Mouse (Mus musculus) hindbrain, postnatal 0 days (tissue): Measurements from ENCODE around the gene Tmem79. TPM values are rescaled to one million over a fixed set of nuclear protein-coding genes. Genes with fewer than 3 reads are reported as not detected.

Experiments used
- ATAC-seq: fragments of 200-750 bp; cut with Nextera tagmentation; 2 replicates; pipeline ENCODE4 v1.8.0; 2017; ENCODE audit warnings: mild to moderate bottlenecking, moderate TSS enrichment, moderate library complexity
- DNase-seq: peaks from one replicate; pipeline ENCODE4 v3.0.0-alpha.2; 2015; ENCODE audit warnings: low spot score
- H3K27ac ChIP-seq: fragments of 300-500 bp; sonication (generic); 2 replicates; pipeline ENCODE4 v1.5.1; 2014; ENCODE audit warnings: mild to moderate bottlenecking
- H3K27me3 ChIP-seq: fragments of 300-500 bp; sonication (generic); 2 replicates; pipeline ENCODE4 v1.6.1; 2014; ENCODE audit warnings: low read length, mixed read lengths; ENCODE audit not compliant: insufficient read depth
- H3K36me3 ChIP-seq: fragments of 300-500 bp; sonication (generic); 2 replicates; pipeline ENCODE4 v1.6.1; 2014; ENCODE audit warnings: low read length, mixed read lengths; ENCODE audit not compliant: insufficient read depth
- H3K4me1 ChIP-seq: fragments of 300-500 bp; sonication (generic); 2 replicates; pipeline ENCODE4 v1.6.1; 2014; ENCODE audit warnings: antibody characterized with exemption, low read length, mixed read lengths; ENCODE audit not compliant: insufficient read depth
- H3K4me2 ChIP-seq: fragments of 300-500 bp; sonication (generic); 2 replicates; pipeline ENCODE4 v1.6.1; 2014; ENCODE audit warnings: low read depth, mild to moderate bottlenecking, low read length, moderate library complexity, mixed read lengths
- H3K4me3 ChIP-seq: fragments of 300-500 bp; sonication (generic); 2 replicates; pipeline ENCODE4 v1.5.1; 2014; ENCODE audit warnings: low read length
- H3K9ac ChIP-seq: fragments of 300-500 bp; sonication (generic); replicated peaks from 2 replicates; pipeline ENCODE4 v1.6.1; 2014; ENCODE audit warnings: mild to moderate bottlenecking, low read length, moderate library complexity, mixed read lengths
- H3K9me3 ChIP-seq: fragments of 300-500 bp; sonication (generic); 2 replicates; pipeline ENCODE4 v1.6.1; 2016; ENCODE audit warnings: low read length, mixed read lengths
- CTCF ChIP-seq: IDR thresholded peaks from 2 replicates; pipeline ENCODE4 v1.5.1; 2016; ENCODE audit warnings: antibody characterized with exemption, control low read depth, low read depth
- WGBS: fragments of 180-500 bp; shearing (Covaris S2); extraction: QIAGEN DNeasy Blood & Tissue Kit; methylation state at CpG from one replicate; pipeline ENCODE4 v1.1.7; 2014; 5-methylcytosine and 5-hydroxymethylcytosine counted together
- polyA plus RNA-seq: library from polyadenylated mRNA; unstranded; fragments of >200 nt; fragmentation: Nextera tagmentation; extraction: Ambion mirVana; gene quantifications from 2 replicates; pipeline ENCODE4 v1.2.1, GENCODE M21; 2015
- total RNA-seq: library from RNA; depleted of rRNA; stranded (reverse); fragments of >200 nt; gene quantifications from 2 replicates; pipeline ENCODE4 v1.2.3, GENCODE M21; 2014

Gene Tmem79
- total and polyA plus RNA-seq, 2 experiments from 2014 or later: 0.52 to 1.1 TPM

DNA sequence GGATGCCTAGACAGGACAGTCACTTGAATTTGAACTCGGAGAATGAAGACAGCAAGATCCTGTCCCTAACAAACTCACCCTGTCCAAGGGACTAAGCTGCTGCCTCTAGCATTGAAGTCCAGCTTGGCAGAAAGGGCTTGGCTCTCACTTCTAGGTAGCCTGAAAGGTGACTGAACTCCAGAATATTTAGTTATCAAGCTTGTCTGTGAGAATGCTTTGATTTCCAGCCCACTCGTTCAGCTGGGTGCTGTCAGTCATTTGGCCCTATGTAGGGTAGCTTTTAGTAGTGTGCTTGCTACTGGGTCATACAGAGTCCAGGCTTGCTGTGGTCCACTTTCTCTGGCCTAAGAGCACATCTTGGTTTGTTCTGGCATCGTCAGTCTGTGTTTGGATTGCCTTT, 3.1 kb upstream of the Tmem79 start:
- DNase-seq (no peak), ATAC-seq (no peak)
- TF ChIP-seq CTCF: no peak
- peaks cover 24% of the 10 kb centered on the region for H3K36me3 ChIP-seq
- H3K27ac ChIP-seq: no peak overlapping the region
- no peaks in the 10 kb centered on the region for H3K9me3 ChIP-seq
- H3K4me3 ChIP-seq: no peak overlapping the region
- peaks cover 10% of the 10 kb centered on the region; the same call in 1 of the 2 replicates for H3K4me1 ChIP-seq
- 73% methylated on average over 3 of the region's 3 CpGs for WGBS
- H3K9ac ChIP-seq: no peak overlapping the region
- no peaks in the 10 kb centered on the region for H3K27me3 ChIP-seq
- no peak overlapping the region for H3K4me2 ChIP-seq

- DNase-seq (no peak), ATAC-seq (no peak)
- Histone ChIP-seq H3K27me3 (no peaks in the 10 kb centered on the region), H3K27ac (no peak overlapping the region), H3K4me2 (no peak overlapping the region), H3K36me3 (peaks cover 18% of the 10 kb centered on the region), H3K9ac (no peak overlapping the region), H3K9me3 (no peaks in the 10 kb centered on the region), H3K4me1 (peaks cover 10% of the 10 kb centered on the region; the same call in 1 of the 2 replicates), H3K4me3 (no peak overlapping the region)
- WGBS: 93% methylated on average over 7 of the region's 7 CpGs
- no peak for TF ChIP-seq CTCF
These were observed 2.4 kb upstream of the Tmem79 start for GRCm38 (mm10) chr3:88338316-88338715.

- no peak for ATAC-seq
- Histone ChIP-seq H3K9me3 (no peaks in the 10 kb centered on the region), H3K9ac (0 out of 2 replicates have a peak overlapping the region, but pooled peaks have one; percentile 17), H3K27me3 (no peaks in the 10 kb centered on the region), H3K4me3 (peak overlapping the region; percentile 81; the same call in 1 of the 2 replicates), H3K27ac (no peak overlapping the region), H3K4me1 (peaks cover 10% of the 10 kb centered on the region; the same call in 1 of the 2 replicates), H3K36me3 (peaks cover 9% of the 10 kb centered on the region; the same call in 1 of the 2 replicates), H3K4me2 (peak overlapping the region; percentile 77)
- DNase-seq: no peak
- TF ChIP-seq CTCF: no peak
- 80% methylated on average over 11 of the region's 11 CpGs for WGBS
These were observed 1.5 kb upstream of the Tmem79 start for GRCm38 (mm10) chr3:88337367-88338020.

DNA sequence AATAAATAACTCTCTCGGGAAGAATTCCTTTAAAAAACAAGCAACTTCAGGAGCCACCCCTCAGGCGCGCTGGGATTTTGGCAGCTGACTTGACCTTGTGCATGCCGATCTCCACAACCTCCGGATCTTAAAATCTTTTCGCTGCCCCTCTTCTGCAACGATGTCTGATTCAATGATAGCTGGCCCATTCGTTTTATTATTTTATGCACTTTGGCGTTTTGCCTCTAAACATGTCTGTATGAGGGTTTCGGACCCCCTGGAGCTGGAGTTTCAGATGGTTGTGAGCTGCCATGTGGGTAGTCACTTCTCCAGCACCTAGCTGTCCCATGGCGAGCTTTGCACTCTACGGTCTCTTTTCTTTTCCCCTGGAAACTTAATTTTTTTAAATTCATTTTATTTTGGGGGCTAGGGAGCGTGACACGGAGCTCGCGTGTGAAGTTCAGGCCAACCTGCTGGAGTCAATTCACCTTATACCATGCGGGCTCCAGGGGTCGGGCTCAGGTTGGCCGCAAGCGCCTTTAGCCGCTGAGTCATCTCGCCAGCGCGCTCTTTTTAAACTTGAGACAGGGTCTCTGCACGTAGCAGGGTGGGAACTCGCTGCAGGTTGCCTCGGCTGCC, 403 bp downstream of the Tmem79 start:
- DNase-seq: no peak
- 0 out of 2 replicates have a peak, but pooled peaks have one; percentile 10 for TF ChIP-seq CTCF

DNA sequence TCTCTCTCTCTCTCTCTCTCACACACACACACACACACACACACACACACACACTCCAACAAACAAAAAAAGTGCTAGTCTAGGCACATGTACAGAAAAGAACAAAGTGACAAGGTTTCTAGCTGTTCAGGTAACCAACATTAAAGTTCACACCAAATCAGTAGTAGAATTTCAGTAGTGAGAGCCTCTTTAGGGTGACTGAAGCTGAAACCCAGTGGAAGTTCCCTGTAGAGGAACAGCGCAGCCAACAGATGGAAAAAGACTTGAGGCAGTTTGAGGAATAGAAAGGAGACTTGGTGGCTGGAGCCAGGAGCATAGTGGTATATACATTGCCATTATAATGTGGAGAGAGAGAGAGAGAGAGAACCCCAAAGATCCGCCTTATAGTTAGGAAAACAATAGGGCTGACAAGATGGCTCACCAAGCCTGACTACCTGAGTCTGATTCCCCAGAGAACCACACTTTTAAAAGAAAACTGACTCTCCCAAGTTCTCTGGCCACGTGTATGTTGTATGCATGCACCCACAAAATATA, 979 bp downstream of the Tmem79 start:
- WGBS: 31% methylated on average over 3 of the region's 3 CpGs
- H3K27me3 ChIP-seq: no peaks in the 10 kb centered on the region

More for the DNA sequence above, 403 bp downstream of the Tmem79 start:
- no peaks in the 10 kb centered on the region for H3K27me3 ChIP-seq
- H3K27ac ChIP-seq: peak overlapping the region; percentile 92
- H3K4me2 ChIP-seq: peak overlapping the region; percentile 77
- peak overlapping the region; percentile 85 for H3K9ac ChIP-seq
- peak overlapping the region; percentile 81 for H3K4me3 ChIP-seq
- ATAC-seq: peak; percentile 69
- H3K36me3 ChIP-seq: no peaks in the 10 kb centered on the region
- WGBS: 1% methylated on average over 27 of the region's 27 CpGs
- H3K4me1 ChIP-seq: peaks cover 10% of the 10 kb centered on the region; the same call in 1 of the 2 replicates
- H3K9me3 ChIP-seq: no peaks in the 10 kb centered on the region

GRCm38 (mm10) chr3:88334029-88334658, 1.8 kb downstream of the Tmem79 start:
- no peak for ATAC-seq

More for the DNA sequence above, 979 bp downstream of the Tmem79 start:
- ATAC-seq (no peak), DNase-seq (no peak)
- H3K27ac ChIP-seq: no peak overlapping the region; the same call in 1 of the 2 replicates
- H3K9ac ChIP-seq: peak overlapping the region; percentile 85
- H3K36me3 ChIP-seq: no peaks in the 10 kb centered on the region
- peak overlapping the region; percentile 81 for H3K4me3 ChIP-seq
- peaks cover 10% of the 10 kb centered on the region; the same call in 1 of the 2 replicates for H3K4me1 ChIP-seq
- H3K4me2 ChIP-seq: peak overlapping the region; percentile 77
- H3K9me3 ChIP-seq: no peaks in the 10 kb centered on the region
- TF ChIP-seq CTCF: no peak

More at GRCm38 (mm10) chr3:88334029-88334658, 1.8 kb downstream of the Tmem79 start:
- Histone ChIP-seq H3K9me3 (no peaks in the 10 kb centered on the region), H3K27ac (no peak overlapping the region), H3K36me3 (no peaks in the 10 kb centered on the region), H3K4me1 (peaks cover 10% of the 10 kb centered on the region; the same call in 1 of the 2 replicates), H3K4me2 (no peak overlapping the region), H3K4me3 (no peak overlapping the region), H3K9ac (no peak overlapping the region), H3K27me3 (no peaks in the 10 kb centered on the region)
- no peak for DNase-seq
- 68% methylated on average over 12 of the region's 12 CpGs for WGBS
- TF ChIP-seq CTCF: no peak
